22 mouse cellular contexts compared by ENCODE assay signal in genomic region chr7:63122547-63122946, GRCm38 (mm10).
DNase-seq lines count a peak whose midpoint lies in the region; ATAC-seq and TF ChIP-seq lines count a peak whose summit lies in the region.
"Had no signal": no experiment of that assay in that cellular context is flagged by ENCODE, and none has a peak within 500 bp of the region (broad histone marks: within the 10 kb centered on the region; RNA-seq: fewer than 3 reads in every experiment).

No protein-coding gene starts in this region.

- no peaks in the 10 kb centered on the region for H3K36me3 ChIP-seq in embryonic facial prominence, embryonic 14.5 days (ENCODE audit: control insufficient read depth, insufficient read depth, low read length)
- no peaks in the 10 kb centered on the region for H3K36me3 ChIP-seq in embryonic facial prominence, embryonic 10.5 days (replicated peaks)
- H3K36me3 ChIP-seq in forebrain, postnatal 0 days (ENCODE audit: insufficient read depth) = no peaks in the 10 kb centered on the region
- H3K36me3 ChIP-seq in forebrain, embryonic 13.5 days (ENCODE audit: poor library complexity, severe bottlenecking) = no peaks in the 10 kb centered on the region
- no peaks in the 10 kb centered on the region for H3K36me3 ChIP-seq in midbrain, embryonic 14.5 days (ENCODE audit: control insufficient read depth, insufficient read depth, low read length)
- no peaks in the 10 kb centered on the region for H3K36me3 ChIP-seq in midbrain, embryonic 15.5 days (replicated peaks)
- H3K36me3 ChIP-seq: embryonic facial prominence, embryonic 13.5 days; G1E; heart, embryonic 12.5 days; hindbrain, embryonic 15.5 days had no signal

- no peak for ATAC-seq in embryonic facial prominence, embryonic 14.5 days (ENCODE audit: low read depth)
- peak; percentile 82 for ATAC-seq in forebrain, postnatal 0 days
- ATAC-seq in forebrain, embryonic 13.5 days = no peak
- ATAC-seq in midbrain, embryonic 14.5 days (ENCODE audit: low FRiP score, low TSS enrichment) = no peak
- ATAC-seq in midbrain, embryonic 15.5 days (replicated peaks) = no peak
- ATAC-seq: CD4-positive, CD25-positive, alpha-beta regulatory T cell, adult 4 months; intestine, embryonic 16.5 days had no signal

- no peak overlapping the region for H3K27ac ChIP-seq in embryonic facial prominence, embryonic 14.5 days (replicated peaks; ENCODE audit: low read depth, low read length)
- H3K27ac ChIP-seq in embryonic facial prominence, embryonic 10.5 days (replicated peaks) = no peak overlapping the region
- no peak overlapping the region for H3K27ac ChIP-seq in forebrain, postnatal 0 days (ENCODE audit: low read depth, low read length)
- no peak overlapping the region for H3K27ac ChIP-seq in forebrain, embryonic 13.5 days
- no peak overlapping the region for H3K27ac ChIP-seq in midbrain, embryonic 14.5 days (replicated peaks; ENCODE audit: low read depth, low read length)
- no peak overlapping the region for H3K27ac ChIP-seq in midbrain, embryonic 15.5 days
- H3K27ac ChIP-seq: embryonic facial prominence, embryonic 13.5 days; gastrocnemius, adult 2 months; hindbrain, embryonic 15.5 days had no signal

- H3K27me3 ChIP-seq in embryonic facial prominence, embryonic 14.5 days (replicated peaks; ENCODE audit: control insufficient read depth, insufficient read depth, low read length) = no peaks in the 10 kb centered on the region
- no peaks in the 10 kb centered on the region for H3K27me3 ChIP-seq in embryonic facial prominence, embryonic 10.5 days (replicated peaks; ENCODE audit: low read depth, poor library complexity, severe bottlenecking)
- no peaks in the 10 kb centered on the region for H3K27me3 ChIP-seq in forebrain, postnatal 0 days (ENCODE audit: insufficient read depth, low read length)
- H3K27me3 ChIP-seq in forebrain, embryonic 13.5 days = no peaks in the 10 kb centered on the region
- H3K27me3 ChIP-seq in midbrain, embryonic 14.5 days (ENCODE audit: control insufficient read depth, insufficient read depth, low read length) = no peaks in the 10 kb centered on the region
- H3K27me3 ChIP-seq in midbrain, embryonic 15.5 days (replicated peaks) = no peaks in the 10 kb centered on the region
- H3K27me3 ChIP-seq: embryonic facial prominence, embryonic 13.5 days; heart, embryonic 12.5 days; hindbrain, embryonic 15.5 days had no signal

- WGBS in embryonic facial prominence, embryonic 14.5 days = 61% methylated on average over 2 of the region's 2 CpGs
- 79% methylated on average over 2 of the region's 2 CpGs for WGBS in embryonic facial prominence, embryonic 10.5 days
- 47% methylated on average over 2 of the region's 2 CpGs for WGBS in forebrain, postnatal 0 days
- 69% methylated on average over 2 of the region's 2 CpGs for WGBS in forebrain, embryonic 13.5 days
- 75% methylated on average over 2 of the region's 2 CpGs for WGBS in midbrain, embryonic 14.5 days
- 70% methylated on average over 2 of the region's 2 CpGs for WGBS in midbrain, embryonic 15.5 days

- no peaks in the 10 kb centered on the region for H3K9me3 ChIP-seq in embryonic facial prominence, embryonic 14.5 days (ENCODE audit: control insufficient read depth, low read length)
- no peaks in the 10 kb centered on the region for H3K9me3 ChIP-seq in embryonic facial prominence, embryonic 10.5 days
- H3K9me3 ChIP-seq in forebrain, postnatal 0 days (ENCODE audit: low read length) = no peaks in the 10 kb centered on the region
- H3K9me3 ChIP-seq in forebrain, embryonic 13.5 days (replicated peaks) = no peaks in the 10 kb centered on the region
- no peaks in the 10 kb centered on the region for H3K9me3 ChIP-seq in midbrain, embryonic 14.5 days (ENCODE audit: control insufficient read depth, low read length)
- H3K9me3 ChIP-seq in midbrain, embryonic 15.5 days = no peaks in the 10 kb centered on the region
- H3K9me3 ChIP-seq: embryonic facial prominence, embryonic 13.5 days; heart, embryonic 12.5 days; hindbrain, embryonic 15.5 days had no signal

- no peak overlapping the region for H3K4me2 ChIP-seq in embryonic facial prominence, embryonic 14.5 days (ENCODE audit: low read depth, low read length)
- no peak overlapping the region for H3K4me2 ChIP-seq in forebrain, postnatal 0 days (ENCODE audit: low read depth)
- no peak overlapping the region for H3K4me2 ChIP-seq in forebrain, embryonic 13.5 days
- no peak overlapping the region for H3K4me2 ChIP-seq in midbrain, embryonic 14.5 days (ENCODE audit: low read length)
- H3K4me2 ChIP-seq in midbrain, embryonic 15.5 days = no peak overlapping the region
- H3K4me2 ChIP-seq: embryonic facial prominence, embryonic 13.5 days; heart, embryonic 12.5 days; hindbrain, embryonic 15.5 days had no signal

- TF ChIP-seq CTCF in forebrain, postnatal 0 days (IDR thresholded peaks at IDR 0.05; ENCODE audit: low read depth) = no peak

- H3K4me3 ChIP-seq in embryonic facial prominence, embryonic 14.5 days (ENCODE audit: low read depth, low read length) = no peak overlapping the region
- H3K4me3 ChIP-seq in embryonic facial prominence, embryonic 10.5 days = no peak overlapping the region
- no peak overlapping the region for H3K4me3 ChIP-seq in forebrain, postnatal 0 days (ENCODE audit: low read depth, low read length)
- H3K4me3 ChIP-seq in forebrain, embryonic 13.5 days = no peak overlapping the region
- no peak overlapping the region for H3K4me3 ChIP-seq in midbrain, embryonic 14.5 days (replicated peaks; ENCODE audit: low read depth, low read length)
- no peak overlapping the region for H3K4me3 ChIP-seq in midbrain, embryonic 15.5 days
- H3K4me3 ChIP-seq: embryonic facial prominence, embryonic 13.5 days; gastrocnemius, adult 2 months; heart, embryonic 12.5 days; hindbrain, embryonic 15.5 days had no signal

- DNase-seq in embryonic facial prominence, embryonic 14.5 days (ENCODE audit: low spot score) = peak; percentile 22
- no peak for DNase-seq in embryonic facial prominence, embryonic 10.5 days (ENCODE audit: low spot score)
- no peak for DNase-seq in forebrain, postnatal 0 days
- peak; percentile 3 for DNase-seq in midbrain, embryonic 14.5 days
- no peak for DNase-seq in urinary bladder, postnatal 4 days (ENCODE audit: low spot score in 2 of 2)
- DNase-seq: adrenal gland, adult 8-10 months; adrenal gland, postnatal 36 days; B cell, adult 2 months; cerebellum, adult 11-12 months; cerebellum, adult 9-10 months; cerebellum, postnatal 25 days; gastrocnemius, adult 2 months; gastrocnemius, postnatal 25 days; heart, postnatal 36 days had no signal

- H3K9ac ChIP-seq in embryonic facial prominence, embryonic 14.5 days (ENCODE audit: low read depth, low read length) = no peak overlapping the region
- no peak overlapping the region for H3K9ac ChIP-seq in forebrain, postnatal 0 days
- H3K9ac ChIP-seq in forebrain, embryonic 13.5 days = no peak overlapping the region
- no peak overlapping the region for H3K9ac ChIP-seq in midbrain, embryonic 14.5 days (replicated peaks; ENCODE audit: low read length)
- H3K9ac ChIP-seq in midbrain, embryonic 15.5 days = no peak overlapping the region
- H3K9ac ChIP-seq: embryonic facial prominence, embryonic 13.5 days; heart, embryonic 12.5 days; hindbrain, embryonic 15.5 days had no signal

- no peaks in the 10 kb centered on the region for H3K4me1 ChIP-seq in embryonic facial prominence, embryonic 14.5 days (ENCODE audit: control insufficient read depth, insufficient read depth, low read length)
- no peaks in the 10 kb centered on the region for H3K4me1 ChIP-seq in embryonic facial prominence, embryonic 10.5 days
- H3K4me1 ChIP-seq in forebrain, postnatal 0 days (ENCODE audit: insufficient read depth) = no peaks in the 10 kb centered on the region
- H3K4me1 ChIP-seq in forebrain, embryonic 13.5 days = no peaks in the 10 kb centered on the region
- no peaks in the 10 kb centered on the region for H3K4me1 ChIP-seq in midbrain, embryonic 14.5 days (ENCODE audit: control insufficient read depth, insufficient read depth, low read length)
- H3K4me1 ChIP-seq in midbrain, embryonic 15.5 days = no peaks in the 10 kb centered on the region
- H3K4me1 ChIP-seq: embryonic facial prominence, embryonic 13.5 days; heart, embryonic 12.5 days; hindbrain, embryonic 15.5 days had no signal

Comparison
In these comparisons a context has a peak if more than half of its experiments do, and no peak if none do; other contexts are left out.
1. DNase-seq: peak in embryonic facial prominence, embryonic 14.5 days (single experiment) and midbrain, embryonic 14.5 days (single experiment); none in embryonic facial prominence, embryonic 10.5 days (single experiment), forebrain, postnatal 0 days (single experiment) and urinary bladder, postnatal 4 days (0 of 2).